Mouse (Mus musculus) forebrain, embryonic 13.5 days (tissue): ENCODE results near the gene Slc35b1. TPM values are rescaled to one million over a fixed set of nuclear protein-coding genes. Genes with fewer than 3 reads are reported as not detected.
"Not testable (repeated sequence)": the region's sequence is repeated elsewhere in the genome, so short reads cannot be mapped to it uniquely, and the experiment has no call there.

Experiments used
- ATAC-seq: fragments of 200-750 bp; cut with Nextera tagmentation; 2 replicates; pipeline ENCODE4 v1.8.0; 2017
- H3K27ac ChIP-seq: fragments of 300-500 bp; sonication (generic); 2 replicates; pipeline ENCODE4 v1.5.1; 2015; ENCODE audit warnings: inconsistent platforms, mild to moderate bottlenecking, moderate library complexity
- H3K27me3 ChIP-seq: fragments of 300-500 bp; sonication (generic); 2 replicates; pipeline ENCODE4 v1.6.1; 2015; ENCODE audit warnings: mild to moderate bottlenecking, inconsistent platforms
- H3K36me3 ChIP-seq: fragments of 300-500 bp; sonication (generic); 2 replicates; pipeline ENCODE4 v1.6.1; 2015; ENCODE audit warnings: mild to moderate bottlenecking, inconsistent platforms; ENCODE audit not compliant: poor library complexity, severe bottlenecking
- H3K4me1 ChIP-seq: fragments of 300-500 bp; sonication (generic); 2 replicates; pipeline ENCODE4 v1.6.1; 2015; ENCODE audit warnings: inconsistent platforms
- H3K4me2 ChIP-seq: fragments of 300-500 bp; sonication (generic); 2 replicates; pipeline ENCODE4 v1.6.1; 2015; ENCODE audit warnings: inconsistent platforms, mild to moderate bottlenecking, moderate library complexity
- H3K4me3 ChIP-seq: fragments of 300-500 bp; sonication (generic); 2 replicates; pipeline ENCODE4 v1.5.1; 2015; ENCODE audit warnings: mild to moderate bottlenecking, inconsistent platforms
- H3K9ac ChIP-seq: fragments of 300-500 bp; sonication (generic); 2 replicates; pipeline ENCODE4 v1.6.1; 2015; ENCODE audit warnings: mild to moderate bottlenecking, inconsistent platforms
- H3K9me3 ChIP-seq: fragments of 300-500 bp; sonication (generic); replicated peaks from 2 replicates; pipeline ENCODE4 v1.6.1; 2016; ENCODE audit warnings: inconsistent platforms
- WGBS: fragments of 180-500 bp; shearing (Covaris S2); methylation state at CpG from one replicate; pipeline ENCODE4 v1.1.7; 2015; 5-methylcytosine and 5-hydroxymethylcytosine counted together
- polyA plus RNA-seq: library from polyadenylated mRNA; unstranded; fragments of >200 nt; fragmentation: Nextera tagmentation; extraction: Ambion mirVana; gene quantifications from 2 replicates; pipeline ENCODE4 v1.2.1, GENCODE M21; 2015

The Slc35b1 gene
- polyA plus RNA-seq, 1 experiment from 2014 or later: 140 TPM

DNA sequence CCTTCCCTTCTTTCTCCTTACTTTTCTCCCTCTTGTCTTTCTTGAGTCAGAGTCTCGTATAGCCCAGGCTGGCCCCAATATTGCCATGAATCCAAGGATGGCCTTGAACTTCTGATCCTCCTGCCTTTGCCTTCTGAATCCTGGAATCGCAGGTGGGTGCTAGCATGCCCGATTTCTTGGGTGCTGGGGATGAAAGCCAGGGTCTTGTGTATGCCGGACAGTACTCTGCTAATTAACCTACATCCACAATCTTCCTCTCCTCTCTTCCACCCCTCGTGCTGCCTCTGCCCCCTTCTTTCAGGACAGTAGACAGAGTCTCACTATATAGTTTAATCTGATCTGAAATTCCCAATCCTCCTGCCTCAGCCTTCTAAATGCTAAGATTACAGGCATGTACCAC, 17.1 kb downstream of the Slc35b1 start:
- 0 out of 2 replicates have a peak, but pooled peaks cover 11% of the 10 kb centered on the region for H3K27me3 ChIP-seq
- no peaks in the 10 kb centered on the region for H3K36me3 ChIP-seq
- H3K4me2 ChIP-seq: no peak overlapping the region
- H3K4me3 ChIP-seq: no peak overlapping the region
- peaks cover 20% of the 10 kb centered on the region; the same call in 1 of the 2 replicates for H3K4me1 ChIP-seq
- H3K27ac ChIP-seq: no peak overlapping the region
- H3K9ac ChIP-seq: no peak overlapping the region
- WGBS: 88% methylated on average over 5 of the region's 5 CpGs
- H3K9me3 ChIP-seq: no peaks in the 10 kb centered on the region
- ATAC-seq: no peak

DNA sequence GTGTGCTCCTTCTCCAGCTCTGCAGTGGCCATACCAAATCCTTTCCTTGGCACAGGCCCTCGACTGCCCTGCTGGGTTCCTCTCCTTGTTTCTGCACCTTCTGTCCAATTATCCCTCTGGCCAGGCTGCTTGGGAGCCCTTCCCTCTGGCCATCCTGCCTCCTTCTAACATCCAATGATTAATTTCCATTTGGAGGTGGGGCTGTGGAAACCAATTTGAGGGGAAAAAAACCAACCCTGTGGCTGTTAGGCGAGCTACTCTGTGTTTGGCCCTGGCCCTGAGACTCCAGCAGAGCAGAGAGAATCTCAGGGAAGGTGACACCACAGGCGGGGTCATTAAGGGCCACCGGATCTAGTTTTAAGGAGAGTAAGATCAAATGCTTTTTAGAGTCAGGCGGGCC, 17.7 kb downstream of the Slc35b1 start:
- H3K36me3 ChIP-seq: no peaks in the 10 kb centered on the region
- no peak overlapping the region for H3K4me2 ChIP-seq
- no peak overlapping the region for H3K27ac ChIP-seq
- H3K4me1 ChIP-seq: peaks cover 20% of the 10 kb centered on the region; the same call in 1 of the 2 replicates
- H3K9me3 ChIP-seq: no peaks in the 10 kb centered on the region
- 25% methylated on average over 5 of the region's 5 CpGs for WGBS
- ATAC-seq: no peak
- H3K4me3 ChIP-seq: no peak overlapping the region
- H3K27me3 ChIP-seq: 0 out of 2 replicates have a peak, but pooled peaks cover 11% of the 10 kb centered on the region
- H3K9ac ChIP-seq: no peak overlapping the region

DNA sequence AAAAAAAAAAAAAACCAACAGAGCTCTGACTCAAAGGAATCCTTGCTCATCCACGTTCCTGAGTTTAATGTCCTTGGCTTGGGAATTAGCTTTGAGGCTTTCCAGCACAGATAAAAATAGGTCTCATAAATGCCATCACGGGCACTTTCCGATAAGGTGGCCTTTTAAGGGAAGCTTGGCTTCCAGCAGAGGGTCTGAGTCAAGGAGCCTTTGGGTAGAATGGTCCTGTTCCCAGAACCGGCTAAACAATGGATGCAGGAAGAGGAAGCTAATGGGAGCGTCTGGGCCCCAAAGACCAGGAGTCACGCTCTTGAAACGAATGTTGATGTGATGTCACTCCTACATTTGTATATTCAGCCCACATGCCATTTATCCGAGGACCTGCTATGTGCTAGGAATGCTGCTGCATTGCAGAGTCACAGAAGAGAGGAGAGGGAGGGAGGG, 18.2 kb downstream of the Slc35b1 start:
- Histone ChIP-seq H3K27ac (no peak overlapping the region), H3K4me3 (no peak overlapping the region), H3K4me2 (no peak overlapping the region), H3K9ac (no peak overlapping the region), H3K9me3 (no peaks in the 10 kb centered on the region), H3K4me1 (peaks cover 20% of the 10 kb centered on the region; the same call in 1 of the 2 replicates), H3K27me3 (0 out of 2 replicates have a peak, but pooled peaks cover 11% of the 10 kb centered on the region), H3K36me3 (no peaks in the 10 kb centered on the region)
- no peak for ATAC-seq
- 22% methylated on average over 8 of the region's 8 CpGs for WGBS

DNA sequence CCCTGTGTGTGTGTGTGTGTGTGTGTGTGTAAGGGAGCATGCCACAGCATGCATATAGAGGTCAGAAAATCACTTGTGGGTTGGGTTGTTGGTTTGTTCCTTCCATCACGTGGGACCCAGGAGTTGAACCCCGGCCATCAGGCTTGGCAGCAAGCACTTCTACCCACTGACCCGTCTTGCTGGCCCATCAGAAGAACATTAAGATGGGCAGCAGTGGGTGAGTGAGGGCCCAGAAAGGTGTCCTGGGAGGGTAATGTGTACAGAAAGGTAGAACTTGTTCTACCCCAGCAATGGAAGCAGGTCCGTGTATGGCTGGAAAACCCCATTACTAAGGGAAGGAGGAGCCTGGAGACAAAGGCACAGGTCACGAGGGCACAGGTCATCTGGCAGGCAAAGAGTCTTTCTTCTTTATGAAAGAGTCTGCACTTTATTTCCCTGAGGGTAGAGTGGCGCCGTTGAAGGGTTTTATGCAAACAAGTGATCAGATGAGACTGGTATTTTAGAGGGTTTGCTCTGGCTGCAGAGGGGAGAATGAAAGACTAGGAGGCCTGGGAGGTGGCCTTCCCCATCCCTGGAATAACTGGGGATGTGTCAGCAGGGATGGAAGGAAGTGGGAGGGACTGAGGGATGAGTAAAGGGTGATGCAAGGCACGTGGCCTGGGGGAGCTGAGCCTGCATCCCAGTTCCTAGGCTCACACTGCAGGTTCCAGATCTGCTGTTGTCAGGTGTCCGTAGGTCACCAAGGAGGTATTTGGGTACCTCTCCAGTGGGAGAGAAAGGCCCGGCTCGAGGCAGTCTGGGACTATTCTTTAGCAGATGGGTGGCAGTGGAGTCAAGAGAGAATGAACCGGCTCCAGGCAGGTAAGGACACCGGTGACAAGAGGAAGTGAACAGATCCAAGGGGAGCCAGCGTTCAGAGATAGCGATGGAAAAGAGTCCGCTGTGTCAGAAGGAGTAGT, 19.2 kb downstream of the Slc35b1 start:
- Histone ChIP-seq H3K27me3 (0 out of 2 replicates have a peak, but pooled peaks cover 10% of the 10 kb centered on the region), H3K9ac (no peak overlapping the region), H3K9me3 (no peaks in the 10 kb centered on the region), H3K4me1 (peaks cover 16% of the 10 kb centered on the region; the same call in 1 of the 2 replicates), H3K4me3 (no peak overlapping the region), H3K27ac (no peak overlapping the region), H3K4me2 (no peak overlapping the region), H3K36me3 (no peaks in the 10 kb centered on the region)
- 71% methylated on average over 16 of the region's 16 CpGs for WGBS
- no peak for ATAC-seq

DNA sequence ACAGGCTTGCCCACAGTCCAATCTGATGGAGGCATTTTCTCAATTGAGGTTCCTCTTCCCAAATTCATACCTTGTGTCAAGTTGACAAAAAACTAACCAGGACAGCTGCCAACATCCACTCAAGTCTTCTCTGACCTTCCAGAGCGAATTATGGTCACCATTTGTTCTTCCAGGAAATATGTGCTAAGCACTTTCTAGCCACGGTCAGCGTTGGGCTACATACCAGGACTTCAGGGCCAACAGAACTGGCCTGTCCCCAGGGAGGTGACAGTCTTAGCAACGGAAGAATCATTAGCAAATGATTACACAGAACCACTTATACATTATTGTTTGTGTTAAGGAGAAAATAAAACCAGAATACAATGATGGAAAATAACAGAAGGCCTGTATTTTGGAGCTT, 21.3 kb downstream of the Slc35b1 start:
- Histone ChIP-seq H3K36me3 (no peaks in the 10 kb centered on the region), H3K4me1 (0 out of 2 replicates have a peak, but pooled peaks cover 3% of the 10 kb centered on the region), H3K9ac (no peak overlapping the region), H3K4me3 (no peak overlapping the region), H3K9me3 (no peaks in the 10 kb centered on the region), H3K27me3 (no peaks in the 10 kb centered on the region), H3K27ac (no peak overlapping the region), H3K4me2 (no peak overlapping the region)
- WGBS: 85% methylated on average over 4 of the region's 4 CpGs
- no peak for ATAC-seq

DNA sequence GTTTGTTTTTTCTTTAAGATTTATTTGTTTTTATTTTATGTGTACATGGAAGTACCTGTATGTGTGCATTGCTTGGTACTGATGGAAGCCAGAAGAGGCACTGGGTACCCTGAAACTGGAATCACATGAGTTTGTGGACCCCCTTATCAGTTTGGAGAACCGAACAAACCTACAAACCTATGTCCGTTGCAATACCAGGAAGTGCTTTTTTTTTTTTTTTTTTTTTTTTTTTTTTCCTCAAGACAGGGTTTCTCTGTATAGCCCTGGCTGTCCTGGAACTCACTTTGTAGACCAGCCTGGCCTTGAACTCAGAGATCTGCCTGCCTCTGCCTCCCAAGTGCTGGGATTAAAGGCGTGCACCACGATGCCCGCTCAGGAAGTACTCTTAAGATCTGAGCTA, 21.9 kb downstream of the Slc35b1 start:
- H3K27me3 ChIP-seq, H3K4me1 ChIP-seq, H3K27ac ChIP-seq, H3K36me3 ChIP-seq, H3K9ac ChIP-seq, H3K4me3 ChIP-seq, H3K4me2 ChIP-seq, H3K9me3 ChIP-seq, ATAC-seq: not testable (repeated sequence)
- 94% methylated on average over 5 of the region's 5 CpGs for WGBS

DNA sequence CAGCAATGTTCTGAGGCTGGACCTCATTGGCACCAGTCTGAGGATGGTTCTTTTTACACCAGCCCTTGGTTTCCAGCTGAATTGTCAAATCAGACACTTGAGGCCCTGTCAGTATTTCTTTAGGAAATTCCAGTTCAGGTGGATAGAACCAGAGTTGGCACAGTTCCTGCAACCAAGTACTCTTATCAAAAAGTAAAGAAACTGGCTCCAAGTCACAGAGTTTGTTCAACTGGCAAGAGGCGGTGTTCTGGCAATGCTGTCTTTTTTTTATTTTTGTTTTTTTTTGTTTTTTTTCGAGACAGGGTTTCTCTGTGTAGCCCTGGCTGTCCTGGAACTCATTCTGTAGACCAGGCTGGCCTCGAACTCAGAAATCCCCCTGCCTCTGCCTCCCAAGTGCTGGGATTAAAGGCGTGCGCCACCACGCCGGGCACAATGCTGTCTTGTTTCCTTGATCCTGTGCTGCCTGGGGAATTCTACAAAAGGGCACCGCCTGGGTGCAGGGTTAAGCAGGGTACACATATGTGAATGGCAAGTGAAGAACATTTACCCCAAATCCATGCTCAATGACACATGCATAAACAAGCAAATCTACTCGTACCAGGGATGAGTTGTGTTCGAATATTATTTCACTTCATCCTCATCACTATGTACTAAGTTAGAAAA, 25.1 kb downstream of the Slc35b1 start:
- Histone ChIP-seq H3K36me3 (no peaks in the 10 kb centered on the region), H3K27ac (no peak overlapping the region), H3K4me3 (no peak overlapping the region), H3K9ac (no peak overlapping the region), H3K4me2 (no peak overlapping the region), H3K4me1 (peaks cover 7% of the 10 kb centered on the region), H3K27me3 (0 out of 2 replicates have a peak, but pooled peaks cover 2% of the 10 kb centered on the region), H3K9me3 (no peaks in the 10 kb centered on the region)
- WGBS: 88% methylated on average over 10 of the region's 10 CpGs
- ATAC-seq: no peak

DNA sequence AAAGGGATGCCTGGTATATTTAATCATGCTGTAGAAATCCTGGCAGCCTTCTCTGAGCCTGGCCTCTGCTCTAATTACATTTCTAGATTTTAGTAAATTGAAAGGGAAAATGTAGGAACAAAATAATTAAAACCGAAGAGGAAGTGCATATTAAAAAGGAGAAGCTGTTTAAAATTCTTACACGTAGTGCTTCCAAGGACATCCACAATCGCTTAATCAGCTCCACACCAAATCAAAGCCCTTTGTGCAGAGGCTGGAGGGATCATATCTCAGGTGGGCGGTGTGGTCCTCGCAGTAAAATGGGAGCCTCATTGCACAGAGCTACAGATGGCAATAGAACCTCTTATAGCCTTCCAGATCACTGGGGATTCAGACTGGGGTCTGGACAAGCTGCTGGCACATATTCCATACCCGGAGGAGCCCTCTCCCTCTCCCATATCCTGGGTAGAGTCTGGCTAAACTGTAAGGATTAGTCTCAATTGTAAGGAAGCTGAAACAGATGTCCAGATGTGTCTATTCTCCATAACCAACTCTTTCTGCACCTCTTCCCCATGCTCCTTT, 27.0 kb downstream of the Slc35b1 start:
- Histone ChIP-seq H3K27ac (no peak overlapping the region), H3K9ac (no peak overlapping the region), H3K4me1 (peaks cover 23% of the 10 kb centered on the region), H3K4me2 (no peak overlapping the region), H3K36me3 (no peaks in the 10 kb centered on the region), H3K4me3 (no peak overlapping the region), H3K9me3 (no peaks in the 10 kb centered on the region), H3K27me3 (0 out of 2 replicates have a peak, but pooled peaks cover 2% of the 10 kb centered on the region)
- no peak for ATAC-seq
- 51% methylated on average over 6 of the region's 6 CpGs for WGBS

DNA sequence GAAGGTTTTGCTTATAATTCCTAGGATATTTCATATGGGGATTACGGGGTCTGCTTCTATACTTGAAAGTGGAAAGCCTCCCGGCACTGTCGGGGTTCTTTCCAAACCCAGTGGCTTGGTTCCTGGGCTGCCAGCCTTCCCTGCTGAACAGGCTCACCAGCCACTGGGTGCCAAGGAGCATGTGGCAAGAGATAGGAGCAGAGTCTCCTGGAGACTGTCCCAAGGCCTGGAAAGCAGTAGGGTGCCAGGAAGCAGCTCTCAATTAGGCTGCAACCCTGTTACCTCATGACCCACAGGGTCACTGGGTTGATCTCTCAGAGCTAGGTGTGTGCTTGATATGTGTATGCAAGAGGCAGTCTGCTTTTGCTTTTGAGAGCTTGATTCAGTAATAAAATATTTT, 28.1 kb downstream of the Slc35b1 start:
- H3K27ac ChIP-seq: no peak overlapping the region
- peaks cover 33% of the 10 kb centered on the region for H3K4me1 ChIP-seq
- 85% methylated on average over 3 of the region's 3 CpGs for WGBS
- H3K4me3 ChIP-seq: no peak overlapping the region
- 0 out of 2 replicates have a peak, but pooled peaks cover 2% of the 10 kb centered on the region for H3K27me3 ChIP-seq
- no peak overlapping the region for H3K9ac ChIP-seq
- H3K9me3 ChIP-seq: no peaks in the 10 kb centered on the region
- H3K4me2 ChIP-seq: no peak overlapping the region
- H3K36me3 ChIP-seq: no peaks in the 10 kb centered on the region
- no peak for ATAC-seq

DNA sequence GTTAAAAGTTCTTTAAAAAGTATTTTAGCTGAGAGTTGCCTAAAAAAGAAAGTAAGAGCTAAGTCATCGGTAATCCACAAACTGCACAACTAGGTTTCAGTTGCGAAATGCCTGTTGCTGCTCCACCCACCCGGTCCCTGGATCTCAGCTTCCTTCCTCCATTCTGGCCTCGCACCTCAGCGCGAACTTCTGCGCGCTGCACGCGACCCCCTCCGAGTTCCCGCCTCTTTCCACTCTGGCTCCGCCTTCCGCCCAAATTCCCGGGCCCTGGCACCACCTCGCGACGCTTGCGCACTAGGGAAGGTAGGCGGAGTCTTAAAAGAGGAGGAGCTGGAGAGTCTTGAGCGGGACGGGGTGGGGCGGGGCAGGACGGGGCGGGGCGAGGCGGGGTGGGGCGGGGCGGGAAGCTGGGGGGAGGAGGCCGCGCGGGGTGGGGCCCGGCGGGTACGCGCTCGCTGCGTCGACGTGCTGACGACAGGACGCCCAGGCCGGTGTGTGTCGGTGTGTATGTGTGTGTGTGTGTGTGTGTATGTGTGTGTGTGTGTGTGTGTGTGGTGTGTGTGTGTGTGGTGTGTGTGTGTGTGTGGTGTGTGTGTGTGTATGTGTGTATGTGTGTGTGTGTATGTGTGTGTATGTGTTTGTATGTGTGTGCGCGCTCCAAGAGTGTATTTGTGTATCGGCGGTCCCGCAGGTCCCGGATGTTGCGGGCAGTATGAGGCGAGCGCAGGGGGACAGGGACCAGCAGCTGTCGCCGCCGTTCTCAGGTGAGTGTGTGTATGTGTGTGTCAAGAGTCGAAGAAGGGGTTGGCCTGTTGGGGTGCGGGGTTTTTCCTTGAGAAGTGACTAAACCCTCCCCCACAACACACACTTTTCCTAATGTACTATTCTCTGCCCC, 29.4 kb downstream of the Slc35b1 start, which contains the start of gene Spop:
Spop (plus strand) TSS at position 440 of the 895 bp plus-strand sequence.
- 3% methylated on average over 37 of the region's 58 CpGs for WGBS
- Histone ChIP-seq H3K9ac (peak within 1 kb of the TSS; percentile 79), H3K27ac (peak within 1 kb of the TSS; percentile 94), H3K36me3 (peaks cover 5% of the 10 kb centered on the region; the same call in 1 of the 2 replicates), H3K4me2 (peak within 1 kb of the TSS; percentile 78), H3K9me3 (no peaks in the 10 kb centered on the region), H3K4me1 (peaks cover 35% of the 10 kb centered on the region), H3K27me3 (0 out of 2 replicates have a peak, but pooled peaks cover 2% of the 10 kb centered on the region), H3K4me3 (peak within 1 kb of the TSS; percentile 60)
- peak; percentile 84 for ATAC-seq
